Mouse (Mus musculus) MEL-GATA-1-ER (cell line): ENCODE data around the gene Gatb.

Experiments
- DNase-seq: peaks from one replicate; pipeline ENCODE4 v3.0.0-alpha.2; 2012; ENCODE audit warnings: low read depth; ENCODE audit errors: extremely low read depth

The Gatb gene

GRCm38 (mm10) chr3:85703141-85703882 lies 129.4 kb downstream of the Gatb start:
- no peak for DNase-seq
